Mouse (Mus musculus): Measurements from ENCODE around the gene Mfsd10. TPM values are rescaled to one million over a fixed set of nuclear protein-coding genes. Genes with fewer than 3 reads are reported as not detected.

Gene Mfsd10
- polyA plus RNA-seq (2012; ENCODE audit: low replicate concordance) = 612 and 1,034 TPM in 2 replicates

GRCm38 (mm10) chr5:34636481-34637287 is at the start of gene Mfsd10:
TSS of gene Mfsd10 (minus strand) at chr5:34637212.

DNA sequence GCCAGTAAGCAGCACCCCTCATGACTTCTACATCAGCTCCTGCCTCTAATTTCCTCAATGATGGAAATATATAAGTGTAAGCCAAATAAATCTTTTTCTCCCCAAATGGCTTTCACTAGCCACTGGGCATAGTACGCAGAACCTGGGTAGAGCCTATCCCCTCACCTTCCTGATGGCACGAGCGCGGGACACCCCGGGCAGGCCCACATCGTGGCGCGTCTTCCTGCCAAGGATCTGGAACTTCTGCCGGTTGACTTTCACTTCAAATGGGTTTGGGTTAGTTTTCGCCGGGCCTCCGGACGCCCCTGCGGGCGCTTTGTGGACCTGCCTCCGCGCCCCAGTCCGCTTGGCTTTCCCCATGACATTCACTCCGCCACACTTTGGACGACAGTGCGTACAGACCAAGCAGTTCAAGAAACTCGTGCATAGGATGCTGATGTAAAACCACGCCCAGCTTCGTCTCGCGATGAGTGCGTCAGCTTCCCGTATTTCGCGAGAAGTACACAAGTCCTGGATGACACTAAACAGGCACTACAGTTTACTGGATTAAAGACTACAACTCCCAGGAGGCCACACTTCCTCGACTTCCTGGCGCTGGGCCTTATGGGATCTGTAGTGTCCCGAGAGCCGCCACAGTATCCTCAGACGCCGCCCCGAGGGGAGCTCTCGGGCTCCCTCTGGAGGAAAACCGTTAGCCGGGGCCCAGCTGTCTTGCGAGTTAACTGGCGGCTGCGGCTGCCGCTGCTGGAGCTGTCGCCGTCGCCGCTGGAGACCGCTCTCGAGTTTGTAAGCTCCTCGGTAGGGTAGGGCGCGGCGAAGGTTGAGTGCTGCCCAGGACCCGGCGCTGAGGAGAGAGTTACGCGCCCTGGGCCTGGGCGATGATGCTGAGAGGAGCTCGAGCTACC is 22.9 kb upstream of the Mfsd10 start, which contains the start of the genes Nop14 and Grk4:
Nop14 (minus strand) TSS at position 463 of the 905 bp plus-strand sequence.
Grk4 (plus strand) TSS at position 694 of the 905 bp plus-strand sequence.

Other genes with a start within 250 kb of the Mfsd10 start
- gene Tnip2, start 123.2 kb downstream of the Mfsd10 start, polyA plus RNA-seq (2012; ENCODE audit: low replicate concordance) = 2.8 and 3.1 TPM in 2 replicates
- gene Sh3bp2, start 111.4 kb downstream of the Mfsd10 start, polyA plus RNA-seq (2012; ENCODE audit: low replicate concordance) = 20.9 and 24.2 TPM in 2 replicates
- gene Add1, start 63.5 kb downstream of the Mfsd10 start, polyA plus RNA-seq (2012; ENCODE audit: low replicate concordance) = 389 and 449 TPM in 2 replicates
- 12.9 and 21.0 TPM in 2 replicates for gene Nop14, start 22.9 kb upstream of the Mfsd10 start, polyA plus RNA-seq (2012; ENCODE audit: low replicate concordance)
- gene Grk4, start 23.2 kb upstream of the Mfsd10 start, polyA plus RNA-seq (2012; ENCODE audit: low replicate concordance) = 0.88 and 0.89 TPM in 2 replicates
- gene Htt, start 124.5 kb upstream of the Mfsd10 start, polyA plus RNA-seq (2012; ENCODE audit: low replicate concordance) = 5.9 and 9.3 TPM in 2 replicates

All from leukemia stem cell, adult 10-12 weeks (primary cell).